ENCODE assay signal across 8 mouse cellular contexts in the genomic region with DNA sequence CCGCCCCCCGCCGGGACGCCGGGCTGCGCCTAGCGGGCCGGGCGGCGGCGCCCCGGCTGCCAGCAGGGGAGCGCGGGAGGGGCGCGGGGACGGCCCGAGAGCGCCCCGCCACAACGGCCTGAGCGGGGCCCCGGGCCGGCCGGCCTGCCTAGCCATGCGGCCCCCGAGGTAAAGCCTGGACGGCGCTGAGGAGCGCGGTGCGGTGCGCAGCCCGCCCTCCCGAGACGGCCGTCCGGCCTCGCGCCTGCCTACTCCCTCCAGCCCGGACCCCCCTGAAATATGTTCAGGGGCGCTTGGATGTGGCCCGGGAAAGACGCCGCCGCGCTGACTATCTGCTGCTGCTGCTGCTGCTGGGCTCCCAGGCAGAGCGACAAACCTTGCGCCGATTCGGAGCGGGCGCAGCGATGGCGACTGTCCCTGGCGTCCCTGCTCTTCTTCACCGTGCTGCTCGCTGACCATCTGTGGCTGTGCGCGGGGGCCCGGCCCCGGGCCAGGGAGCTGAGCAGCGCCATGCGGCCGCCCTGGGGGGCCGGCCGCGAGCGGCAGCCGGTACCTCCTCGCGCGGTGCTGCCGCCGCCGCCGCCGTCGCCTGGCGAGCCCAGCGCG. TPM values are rescaled to one million over a fixed set of nuclear protein-coding genes. Genes with fewer than 3 reads are reported as not detected.
A peak's percentile ranks its signal among the peaks of the same experiment; 100 is the strongest.
DNase-seq lines count a peak whose midpoint lies in the region; ATAC-seq and TF ChIP-seq lines count a peak whose summit lies in the region.

Gene Tmem28 (plus strand): TSS at position 232 of the 606 bp plus-strand sequence.

- peak; percentile 2 for DNase-seq in adrenal gland, postnatal 10 days
- DNase-seq in adrenal gland, adult 18-20 months (ENCODE audit: low spot score in 2 of 2): no peak
- no peak for DNase-seq in liver, adult 2 months (ENCODE audit: extremely low read depth, low read depth, low spot score)
- no peak for DNase-seq in liver
- DNase-seq in forebrain, embryonic 14.5 days (ENCODE audit: low spot score): peak; percentile 6
- DNase-seq in gastrocnemius, postnatal 36 days: no peak

- H3K27ac ChIP-seq in liver, adult 2 months (replicated peaks; ENCODE audit: insufficient read depth, low read depth, low read length): no peak within 1 kb of the TSS
- H3K27ac ChIP-seq in forebrain, embryonic 14.5 days (ENCODE audit: low read depth, low read length): peak within 1 kb of the TSS; percentile 78
- H3K27ac ChIP-seq in limb, embryonic 12.5 days: no peak within 1 kb of the TSS
- H3K27ac ChIP-seq in small intestine, adult 2 months (ENCODE audit: insufficient read depth, low read depth, low read length): no peak within 1 kb of the TSS

- no peak for TF ChIP-seq POLR2A in liver, adult 2 months (IDR thresholded peaks at IDR 0.05; ENCODE audit: extremely low read depth, insufficient read depth, low read length)
- no peak for TF ChIP-seq POLR2A in small intestine, adult 2 months (IDR thresholded peaks at IDR 0.05; ENCODE audit: low read depth, low read length)

- peak within 1 kb of the TSS; percentile 57 for H3K4me2 ChIP-seq in forebrain, embryonic 14.5 days (ENCODE audit: low read length)
- H3K4me2 ChIP-seq in limb, embryonic 12.5 days: peak within 1 kb of the TSS; percentile 70

- no peaks in the 10 kb centered on the region for H3K79me2 ChIP-seq in liver, adult 2 months (ENCODE audit: control insufficient read depth, insufficient read depth, low read length)

- 2% methylated on average over 38 of the region's 82 CpGs for WGBS in liver, adult 2 months
- 40% methylated on average over 58 of the region's 82 CpGs for WGBS in forebrain, embryonic 14.5 days
- WGBS in limb, embryonic 12.5 days: 30% methylated on average over 41 of the region's 82 CpGs
- WGBS in small intestine, adult 2 months: 34% methylated on average over 75 of the region's 82 CpGs

- H3K4me3 ChIP-seq in liver, adult 2 months (ENCODE audit: insufficient read depth, low read depth, low read length): peak within 1 kb of the TSS; percentile 35; the same call in 1 of the 2 replicates
- H3K4me3 ChIP-seq in forebrain, embryonic 14.5 days (ENCODE audit: low read depth, low read length): peak within 1 kb of the TSS; percentile 59
- H3K4me3 ChIP-seq in limb, embryonic 12.5 days (replicated peaks): peak within 1 kb of the TSS; percentile 53
- H3K4me3 ChIP-seq in small intestine, adult 2 months (ENCODE audit: low read depth, low read length): 0 out of 2 replicates have a peak within 1 kb of the TSS, but pooled peaks have one; percentile 24

- no peak within 1 kb of the TSS for H3K9ac ChIP-seq in liver, adult 2 months (ENCODE audit: low read depth, low read length)
- H3K9ac ChIP-seq in forebrain, embryonic 14.5 days (ENCODE audit: low read length): peak within 1 kb of the TSS; percentile 66
- H3K9ac ChIP-seq in limb, embryonic 12.5 days (replicated peaks): peak within 1 kb of the TSS; percentile 42; the same call in 1 of the 2 replicates

- H3K4me1 ChIP-seq in liver, adult 2 months (ENCODE audit: control insufficient read depth, insufficient read depth, low read length): no peaks in the 10 kb centered on the region
- H3K4me1 ChIP-seq in forebrain, embryonic 14.5 days (ENCODE audit: control insufficient read depth, insufficient read depth, low read length): no peaks in the 10 kb centered on the region
- H3K4me1 ChIP-seq in limb, embryonic 12.5 days (replicated peaks): no peaks in the 10 kb centered on the region
- no peaks in the 10 kb centered on the region for H3K4me1 ChIP-seq in small intestine, adult 2 months (ENCODE audit: control insufficient read depth, insufficient read depth, insufficient read length, low read length)

- no peak for TF ChIP-seq CTCF in liver, adult 2 months (IDR thresholded peaks at IDR 0.05; ENCODE audit: low read depth, low read length)
- no peak for TF ChIP-seq CTCF in small intestine, adult 2 months (IDR thresholded peaks at IDR 0.05; ENCODE audit: extremely low read depth, insufficient read length, insufficient replicate concordance, low read depth, low read length)

- peak; percentile 41 for ATAC-seq in forebrain, embryonic 14.5 days
- peak; percentile 34; the same call in 1 of the 2 replicates for ATAC-seq in limb, embryonic 12.5 days (ENCODE audit: insufficient number of reproducible peaks, insufficient read depth, low FRiP score, low TSS enrichment, low read depth)

- intact Hi-C loops in gastrocnemius, postnatal 36 days (cut with DNase I): no loop called here

- no peaks in the 10 kb centered on the region for H3K36me3 ChIP-seq in liver, adult 2 months (ENCODE audit: control insufficient read depth, insufficient read depth, low read length)
- no peaks in the 10 kb centered on the region for H3K36me3 ChIP-seq in forebrain, embryonic 14.5 days (ENCODE audit: control insufficient read depth, insufficient read depth, low read length)
- H3K36me3 ChIP-seq in limb, embryonic 12.5 days: no peaks in the 10 kb centered on the region
- H3K36me3 ChIP-seq in small intestine, adult 2 months (ENCODE audit: control insufficient read depth, insufficient read depth, low read length): no peaks in the 10 kb centered on the region

- H3K27me3 ChIP-seq in liver, adult 2 months (ENCODE audit: control insufficient read depth, insufficient read depth, low read length): peaks cover 7% of the 10 kb centered on the region; the same call in 1 of the 2 replicates
- H3K27me3 ChIP-seq in forebrain, embryonic 14.5 days (replicated peaks; ENCODE audit: control insufficient read depth, insufficient read depth, low read length): no peaks in the 10 kb centered on the region
- H3K27me3 ChIP-seq in limb, embryonic 12.5 days: peaks cover 90% of the 10 kb centered on the region
- H3K27me3 ChIP-seq in small intestine, adult 2 months (ENCODE audit: control insufficient read depth, insufficient read depth, low read length): peaks cover 4% of the 10 kb centered on the region

- no peaks in the 10 kb centered on the region for H3K9me3 ChIP-seq in forebrain, embryonic 14.5 days (replicated peaks; ENCODE audit: control insufficient read depth, low read length)
- no peaks in the 10 kb centered on the region for H3K9me3 ChIP-seq in limb, embryonic 12.5 days

RNA-seq across cellular contexts. Expression of gene Tmem28, which starts in this region (rescaled TPM):
- total RNA-seq in adrenal gland, postnatal 10 days (2021): 1 to 10 TPM; 1.5 to 1.9 TPM
- 1 to 10 TPM; 3.3 to 5.4 TPM for total RNA-seq in adrenal gland, adult 18-20 months (2021)
- total RNA-seq in liver, adult 2 months (2014; rRNA removed): not detected in 2 replicates
- polyA plus RNA-seq in liver, adult 2 months (2012; rRNA removed): not detected in 2 replicates
- 2.0 and 2.3 TPM in 2 replicates for polyA plus RNA-seq in forebrain, embryonic 14.5 days (2014; fragmentation: Nextera tagmentation; extraction: Ambion mirVana)
- 0.10 and 0.11 TPM in 2 replicates for polyA plus RNA-seq in limb, embryonic 12.5 days (2016; fragmentation: Nextera tagmentation; extraction: Ambion mirVana)
- polyA plus RNA-seq in small intestine, adult 2 months (2012; rRNA removed): 0.05 and 0.09 TPM in 2 replicates
- total RNA-seq in gastrocnemius, postnatal 36 days (2021): under 1 TPM; 0.17 to 0.28 TPM

Comparison
In these comparisons a context has a peak if more than half of its experiments do, and no peak if none do; other contexts are left out.
1. DNase-seq: peak in adrenal gland, postnatal 10 days (single experiment) and forebrain, embryonic 14.5 days (single experiment); none in adrenal gland, adult 18-20 months (0 of 2), liver, adult 2 months (single experiment), liver (single experiment) and gastrocnemius, postnatal 36 days (0 of 2).
2. Peak in ATAC-seq, H3K4me3 ChIP-seq, H3K9ac ChIP-seq and H3K4me2 ChIP-seq in limb, embryonic 12.5 days; RNA of the gene not detected or under 1 TPM.
3. Peak in every context shown above with its lines, with median percentiles within 50 percentile points of each other: H3K4me3 ChIP-seq.